Mouse (Mus musculus) cerebellum, postnatal 36 days (tissue): ENCODE measurements around the gene Vmn1r64.
"Not testable (repeated sequence)": the region's sequence is repeated elsewhere in the genome, so short reads cannot be mapped to it uniquely, and the experiment has no call there.

Experiments used
- DNase-seq, 2 experiments: peaks; one replicate each; pipeline ENCODE4 v3.0.0; 2021 to 2022; ENCODE audit warnings: mixed read lengths in 2 of 2

Vmn1r64 gene

DNA sequence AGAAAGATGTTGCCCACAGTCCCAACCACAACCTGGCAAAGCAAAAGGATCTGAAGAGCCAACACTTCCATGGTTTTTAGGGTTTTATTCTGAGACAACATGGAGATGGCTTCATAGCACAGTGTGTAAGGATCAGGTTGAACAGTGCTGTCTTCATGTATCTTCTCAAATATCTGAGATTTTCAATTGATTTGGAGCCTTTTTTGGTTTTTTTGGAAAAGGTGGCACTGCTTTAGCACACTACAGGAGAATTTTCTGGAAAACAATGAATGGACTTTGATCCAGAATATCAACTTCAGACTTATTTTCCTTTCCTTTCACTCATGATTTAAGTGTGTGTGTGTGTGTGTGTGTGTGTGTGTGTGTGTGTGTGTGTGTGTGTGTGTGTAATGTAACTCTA is at the start of gene Vmn1r64:
Vmn1r64 (minus strand) TSS at position 101 of the 400 bp plus-strand sequence.
- no peak for DNase-seq

- no peak for DNase-seq
Measured at GRCm38 (mm10) chr7:5899238-5899637, 14.9 kb upstream of the Vmn1r64 start.

GRCm38 (mm10) chr7:5897245-5897644 is 12.9 kb upstream of the Vmn1r64 start:
- not testable (repeated sequence) for DNase-seq
